In the genomic region with DNA sequence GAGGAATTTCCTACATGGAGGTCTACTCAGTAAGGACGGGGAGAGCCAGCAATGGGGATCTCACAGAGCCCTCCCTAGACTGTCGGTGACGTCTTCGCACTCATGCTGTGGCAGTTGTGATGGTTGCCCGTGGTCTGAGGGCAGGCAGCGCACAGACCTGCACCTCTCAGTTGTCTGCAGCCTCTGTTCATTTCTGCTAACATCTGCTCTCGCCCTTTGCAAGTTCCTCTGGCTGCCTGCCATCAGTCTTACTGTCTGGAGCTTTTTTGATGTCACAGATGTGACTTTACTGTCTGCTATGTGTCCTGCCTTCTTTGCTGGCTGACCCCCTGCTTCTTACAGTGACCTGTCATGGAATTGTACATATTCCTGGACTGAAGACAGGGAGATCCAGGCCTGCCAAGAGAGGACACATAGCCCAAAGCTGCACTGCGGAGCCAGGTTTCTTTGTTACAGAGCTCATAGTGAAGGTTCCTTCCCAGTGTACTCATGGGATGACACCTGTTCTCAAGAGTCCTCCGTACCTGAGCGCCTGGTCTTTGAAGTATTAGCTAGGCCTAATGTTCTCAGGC, we compare ENCODE assay signal across 12 mouse cellular contexts. TPM values are rescaled to one million over a fixed set of nuclear protein-coding genes. Genes with fewer than 3 reads are reported as not detected.
DNase-seq lines count a peak whose midpoint lies in the region; ATAC-seq and TF ChIP-seq lines count a peak whose summit lies in the region.
"Had no signal": no experiment of that assay in that cellular context is flagged by ENCODE, and none has a peak within 500 bp of the region (broad histone marks: within the 10 kb centered on the region; RNA-seq: fewer than 3 reads in every experiment).

No protein-coding gene starts in this region.

- TF ChIP-seq POLR2A in limb, embryonic 14.5 days (IDR thresholded peaks at IDR 0.05; ENCODE audit: borderline replicate concordance, extremely low read depth, insufficient read depth, insufficient read length): no peak

- H3K27ac ChIP-seq in hindbrain, embryonic 10.5 days: peak overlapping the region; percentile 51; the same call in 1 of the 2 replicates
- no peak overlapping the region for H3K27ac ChIP-seq in hindbrain, embryonic 11.5 days (ENCODE audit: low read depth, low read length)
- no peak overlapping the region for H3K27ac ChIP-seq in limb, embryonic 14.5 days (replicated peaks; ENCODE audit: low read depth, low read length)
- no peak overlapping the region for H3K27ac ChIP-seq in hindbrain, embryonic 13.5 days
- H3K27ac ChIP-seq: forebrain, embryonic 13.5 days; intestine, embryonic 15.5 days had no signal

- H3K36me3 ChIP-seq in hindbrain, embryonic 10.5 days: no peaks in the 10 kb centered on the region
- no peaks in the 10 kb centered on the region for H3K36me3 ChIP-seq in hindbrain, embryonic 11.5 days (ENCODE audit: control insufficient read depth, insufficient read depth, low read length)
- H3K36me3 ChIP-seq in limb, embryonic 14.5 days (ENCODE audit: control insufficient read depth, insufficient read depth, low read length): no peaks in the 10 kb centered on the region
- H3K36me3 ChIP-seq in hindbrain, embryonic 13.5 days: no peaks in the 10 kb centered on the region
- H3K36me3 ChIP-seq: intestine, embryonic 15.5 days had no signal

- H3K4me1 ChIP-seq in hindbrain, embryonic 10.5 days (replicated peaks): peaks cover 16% of the 10 kb centered on the region
- H3K4me1 ChIP-seq in hindbrain, embryonic 11.5 days (replicated peaks; ENCODE audit: control insufficient read depth, insufficient read depth, low read length): no peaks in the 10 kb centered on the region
- no peaks in the 10 kb centered on the region; the same call in 1 of the 2 replicates for H3K4me1 ChIP-seq in limb, embryonic 14.5 days (ENCODE audit: control insufficient read depth, insufficient read depth, low read length)
- H3K4me1 ChIP-seq in hindbrain, embryonic 13.5 days (replicated peaks): peaks cover 6% of the 10 kb centered on the region
- H3K4me1 ChIP-seq: forebrain, embryonic 13.5 days; intestine, embryonic 15.5 days had no signal

- no peaks in the 10 kb centered on the region for H3K27me3 ChIP-seq in hindbrain, embryonic 10.5 days (ENCODE audit: insufficient read depth, poor library complexity, severe bottlenecking)
- no peaks in the 10 kb centered on the region for H3K27me3 ChIP-seq in hindbrain, embryonic 11.5 days (ENCODE audit: control insufficient read depth, insufficient read depth, low read length)
- no peaks in the 10 kb centered on the region for H3K27me3 ChIP-seq in limb, embryonic 14.5 days (ENCODE audit: control insufficient read depth, insufficient read depth, low read length)
- no peaks in the 10 kb centered on the region for H3K27me3 ChIP-seq in hindbrain, embryonic 13.5 days
- H3K27me3 ChIP-seq: forebrain, embryonic 13.5 days; intestine, embryonic 15.5 days had no signal

- no peak overlapping the region for H3K4me3 ChIP-seq in hindbrain, embryonic 10.5 days
- no peak overlapping the region for H3K4me3 ChIP-seq in hindbrain, embryonic 11.5 days (ENCODE audit: low read depth, low read length)
- H3K4me3 ChIP-seq in limb, embryonic 14.5 days (replicated peaks; ENCODE audit: low read length): no peak overlapping the region
- H3K4me3 ChIP-seq in hindbrain, embryonic 13.5 days: no peak overlapping the region
- H3K4me3 ChIP-seq: forebrain, embryonic 13.5 days; intestine, embryonic 15.5 days had no signal

- no peak overlapping the region for H3K9ac ChIP-seq in hindbrain, embryonic 11.5 days (ENCODE audit: low read depth, low read length)
- no peak overlapping the region for H3K9ac ChIP-seq in limb, embryonic 14.5 days (ENCODE audit: low read depth, low read length, severe bottlenecking)
- H3K9ac ChIP-seq in hindbrain, embryonic 13.5 days: no peak overlapping the region
- H3K9ac ChIP-seq: forebrain, embryonic 13.5 days; intestine, embryonic 15.5 days had no signal

- DNase-seq in hindbrain, embryonic 10.5 days (ENCODE audit: low spot score): no peak
- DNase-seq in hindbrain, embryonic 11.5 days (ENCODE audit: low spot score): no peak
- peak; percentile 63 for DNase-seq in 3T3-L1 (ENCODE audit: low read depth, low spot score)
- DNase-seq in adrenal gland, postnatal 36 days: peak; percentile 41 to 60
- peak; percentile 54 for DNase-seq in limb, embryonic 14.5 days (ENCODE audit: low spot score)
- no peak for DNase-seq in retina, embryonic 14.5 days (ENCODE audit: low spot score)
- no peak for DNase-seq in cerebellum, adult 18-20 months
- DNase-seq: cerebellum, adult 9-10 months had no signal

- 86% methylated on average over 10 of the region's 10 CpGs for WGBS in hindbrain, embryonic 10.5 days
- 83% methylated on average over 10 of the region's 10 CpGs for WGBS in hindbrain, embryonic 11.5 days
- WGBS in limb, embryonic 14.5 days: 59% methylated on average over 10 of the region's 10 CpGs
- WGBS in hindbrain, embryonic 13.5 days: 78% methylated on average over 10 of the region's 10 CpGs

- no peak overlapping the region for H3K4me2 ChIP-seq in hindbrain, embryonic 11.5 days (replicated peaks; ENCODE audit: low read depth, low read length)
- H3K4me2 ChIP-seq in limb, embryonic 14.5 days (replicated peaks; ENCODE audit: low read depth, low read length, severe bottlenecking): no peak overlapping the region
- no peak overlapping the region for H3K4me2 ChIP-seq in hindbrain, embryonic 13.5 days
- H3K4me2 ChIP-seq: forebrain, embryonic 13.5 days; intestine, embryonic 15.5 days; midbrain, embryonic 11.5 days had no signal

- H3K9me3 ChIP-seq in hindbrain, embryonic 10.5 days: no peaks in the 10 kb centered on the region
- H3K9me3 ChIP-seq in hindbrain, embryonic 11.5 days (ENCODE audit: control insufficient read depth, low read length): no peaks in the 10 kb centered on the region
- H3K9me3 ChIP-seq in limb, embryonic 14.5 days (ENCODE audit: control insufficient read depth, low read length): no peaks in the 10 kb centered on the region
- no peaks in the 10 kb centered on the region for H3K9me3 ChIP-seq in hindbrain, embryonic 13.5 days
- H3K9me3 ChIP-seq: forebrain, embryonic 13.5 days; intestine, embryonic 15.5 days had no signal

- ATAC-seq in hindbrain, embryonic 11.5 days (ENCODE audit: low FRiP score): no peak
- ATAC-seq in limb, embryonic 14.5 days (ENCODE audit: low FRiP score, low read depth): 0 out of 2 replicates have a peak, but pooled peaks have one; percentile 39
- ATAC-seq in hindbrain, embryonic 13.5 days (ENCODE audit: low FRiP score): no peak
- ATAC-seq: forebrain, embryonic 13.5 days; intestine, embryonic 15.5 days had no signal

RNA-seq across cellular contexts. Expression of gene Dbh, which starts 10.7 kb away (rescaled TPM):
- polyA plus RNA-seq in hindbrain, embryonic 10.5 days (2016; fragmentation: Nextera tagmentation; extraction: Ambion mirVana): 4.3 and 4.9 TPM in 2 replicates
- polyA plus RNA-seq in hindbrain, embryonic 11.5 days (2014; fragmentation: Nextera tagmentation; extraction: Ambion mirVana): 2.4 and 2.6 TPM in 2 replicates
- total RNA-seq in adrenal gland, postnatal 36 days (2021): 100 to 1,000 TPM; 276 to 331 TPM
- polyA plus RNA-seq in limb, embryonic 14.5 days (2012; rRNA removed): 1.3 and 2.2 TPM in 2 replicates
- 1.00 and 1.6 TPM in 2 replicates for polyA plus RNA-seq in limb, embryonic 14.5 days (2014; fragmentation: Nextera tagmentation; extraction: Ambion mirVana)
- 1.9 and 3.1 TPM in 2 replicates for polyA plus RNA-seq in hindbrain, embryonic 13.5 days (2015; fragmentation: Nextera tagmentation; extraction: Ambion mirVana)
- polyA plus RNA-seq: forebrain, embryonic 13.5 days had no signal

RNA-seq across cellular contexts. Expression of gene Fam163b, which starts 33.5 kb away (rescaled TPM):
- 0.26 TPM in 2 replicates for polyA plus RNA-seq in hindbrain, embryonic 10.5 days (2016; fragmentation: Nextera tagmentation; extraction: Ambion mirVana)
- polyA plus RNA-seq in hindbrain, embryonic 11.5 days (2014; fragmentation: Nextera tagmentation; extraction: Ambion mirVana): 0.23 and 0.43 TPM in 2 replicates
- total RNA-seq in adrenal gland, postnatal 36 days (2021): 1 to 10 TPM; 1.1 to 1.7 TPM
- 0.68 and 1.1 TPM in 2 replicates for polyA plus RNA-seq in limb, embryonic 14.5 days (2012; rRNA removed)
- polyA plus RNA-seq in limb, embryonic 14.5 days (2014; fragmentation: Nextera tagmentation; extraction: Ambion mirVana): 0.30 and 0.43 TPM in 2 replicates
- polyA plus RNA-seq in hindbrain, embryonic 13.5 days (2015; fragmentation: Nextera tagmentation; extraction: Ambion mirVana): 2.5 and 2.9 TPM in 2 replicates

Comparison
In these comparisons a context has a peak if more than half of its experiments do, and no peak if none do; other contexts are left out.
1. DNase-seq: peak in 3T3-L1 (single experiment), adrenal gland, postnatal 36 days (2 of 2) and limb, embryonic 14.5 days (single experiment); none in hindbrain, embryonic 10.5 days (single experiment), hindbrain, embryonic 11.5 days (single experiment), retina, embryonic 14.5 days (single experiment) and cerebellum, adult 18-20 months (0 of 2).